Mouse (Mus musculus) embryonic fibroblast, embryonic 13.5 days (primary cell): ENCODE results near the gene Fmod. TPM values are rescaled to one million over a fixed set of nuclear protein-coding genes. Genes with fewer than 3 reads are reported as not detected.

ENCODE experiments used
- H3K27ac ChIP-seq: 2 replicates; pipeline ENCODE4 v1.5.1; 2012; ENCODE audit warnings: low read length, control low read depth, inconsistent platforms; ENCODE audit not compliant: insufficient read depth
- H3K4me1 ChIP-seq: 2 replicates; pipeline ENCODE4 v1.6.1; 2011; ENCODE audit warnings: low read length; ENCODE audit not compliant: control insufficient read depth, insufficient read depth
- H3K4me3 ChIP-seq: 2 replicates; pipeline ENCODE4 v1.5.1; 2011; ENCODE audit warnings: mild to moderate bottlenecking, control low read depth, low read length; ENCODE audit not compliant: insufficient read depth
- CTCF ChIP-seq: IDR thresholded peaks from 2 replicates; pipeline ENCODE4 v1.5.1; 2011; ENCODE audit warnings: mild to moderate bottlenecking, control low read depth, low read length, moderate library complexity, borderline replicate concordance; ENCODE audit not compliant: insufficient read depth
- POLR2A ChIP-seq: IDR thresholded peaks from 2 replicates; pipeline ENCODE4 v1.6.1; 2011; ENCODE audit warnings: low read depth, mild to moderate bottlenecking, control low read depth, low read length, moderate library complexity
- polyA plus RNA-seq: library from polyadenylated mRNA; stranded (reverse); fragments of >200 nt; gene quantifications from 2 replicates; pipeline ENCODE4 v1.2.4, GENCODE M21; 2011; ENCODE audit warnings: low read depth; ENCODE audit not compliant: missing spikeins, insufficient read length

Fmod gene
- polyA plus RNA-seq, 1 experiment, result 74.2 TPM

GRCm38 (mm10) chr1:134063086-134063772 is 26.2 kb downstream of the Fmod start:
- Histone ChIP-seq H3K4me3 (no peak overlapping the region), H3K27ac (peak overlapping the region; percentile 45), H3K4me1 (peaks cover 5% of the 10 kb centered on the region)
- no peak for TF ChIP-seq POLR2A
- no peak for TF ChIP-seq CTCF

- TF ChIP-seq POLR2A (no peak), CTCF (no peak)
- no peak overlapping the region for H3K4me3 ChIP-seq
Measured at GRCm38 (mm10) chr1:134063773-134064125, 26.7 kb downstream of the Fmod start.

GRCm38 (mm10) chr1:134064296-134064831 is 27.3 kb downstream of the Fmod start:
- peaks cover 5% of the 10 kb centered on the region for H3K4me1 ChIP-seq
- no peak overlapping the region for H3K27ac ChIP-seq
- no peak overlapping the region for H3K4me3 ChIP-seq
- TF ChIP-seq CTCF (no peak), POLR2A (no peak)

More at GRCm38 (mm10) chr1:134063773-134064125, 26.7 kb downstream of the Fmod start:
- Histone ChIP-seq H3K4me1 (peaks cover 5% of the 10 kb centered on the region), H3K27ac (peak overlapping the region; percentile 45)

- H3K4me3 ChIP-seq, result no peak overlapping the region
- peaks cover 5% of the 10 kb centered on the region for H3K4me1 ChIP-seq
- no peak overlapping the region for H3K27ac ChIP-seq
- TF ChIP-seq CTCF (no peak), POLR2A (no peak)
Measured at GRCm38 (mm10) chr1:134065241-134065809, 28.3 kb downstream of the Fmod start.

- Histone ChIP-seq H3K27ac (no peak overlapping the region), H3K4me3 (no peak overlapping the region), H3K4me1 (peaks cover 3% of the 10 kb centered on the region; the same call in 1 of the 2 replicates)
- TF ChIP-seq CTCF (no peak), POLR2A (no peak)
Measured at GRCm38 (mm10) chr1:134066554-134066953, 29.5 kb downstream of the Fmod start.

- peaks cover 3% of the 10 kb centered on the region; the same call in 1 of the 2 replicates for H3K4me1 ChIP-seq
- no peak for TF ChIP-seq POLR2A
- no peak for TF ChIP-seq CTCF
- no peak overlapping the region for H3K4me3 ChIP-seq
- H3K27ac ChIP-seq, result no peak overlapping the region
Measured at GRCm38 (mm10) chr1:134067143-134067619, 30.1 kb downstream of the Fmod start.

- Histone ChIP-seq H3K4me1 (peaks cover 6% of the 10 kb centered on the region), H3K4me3 (no peak overlapping the region), H3K27ac (no peak overlapping the region)
Measured at GRCm38 (mm10) chr1:134070099-134070669, 33.1 kb downstream of the Fmod start.

GRCm38 (mm10) chr1:134071411-134072018 is 34.5 kb downstream of the Fmod start:
- no peak overlapping the region for H3K27ac ChIP-seq
- TF ChIP-seq POLR2A (no peak), CTCF (no peak)
- peaks cover 8% of the 10 kb centered on the region for H3K4me1 ChIP-seq

More at GRCm38 (mm10) chr1:134070099-134070669, 33.1 kb downstream of the Fmod start:
- TF ChIP-seq CTCF (no peak), POLR2A (no peak)

GRCm38 (mm10) chr1:134073061-134073564 is 36.1 kb downstream of the Fmod start:
- Histone ChIP-seq H3K27ac (no peak overlapping the region), H3K4me1 (peaks cover 12% of the 10 kb centered on the region), H3K4me3 (no peak overlapping the region)
- TF ChIP-seq CTCF (no peak), POLR2A (no peak; the same call in 1 of the 2 replicates)

More at GRCm38 (mm10) chr1:134071411-134072018, 34.5 kb downstream of the Fmod start:
- no peak overlapping the region for H3K4me3 ChIP-seq
